Mouse (Mus musculus): ENCODE data around the gene 1700123O20Rik. TPM values are rescaled to one million over a fixed set of nuclear protein-coding genes. Genes with fewer than 3 reads are reported as not detected.

The 1700123O20Rik gene
- total RNA-seq, 1 experiment, result 26.7 TPM

GRCm38 (mm10) chr14:54698733-54699132 is 12.7 kb downstream of the 1700123O20Rik start, which contains the start of gene Gm29776:
Gm29776 (minus strand) TSS chr14:54698833.
- TF ChIP-seq MAFK (IDR thresholded peaks at IDR 0.05; ENCODE audit: insufficient read depth, low read depth, low read length) (no peak), HCFC1 (IDR thresholded peaks at IDR 0.05; ENCODE audit: borderline replicate concordance, insufficient read depth, low read length) (no peak), ZNF384 (IDR thresholded peaks at IDR 0.05; ENCODE audit: low read depth, low read length) (no peak), ZC3H11A (IDR thresholded peaks at IDR 0.05; ENCODE audit: borderline replicate concordance, low read depth, low read length) (no peak)
- no peak for DNase-seq (ENCODE audit: low read depth, low spot score)
- H3K4me3 ChIP-seq (ENCODE audit: insufficient read depth in 1 of 2, low read depth in 1 of 2, low read length in 2 of 2, poor library complexity in 1 of 2, severe bottlenecking in 1 of 2), result peak within 1 kb of the TSS in 1 of 2 experiments; percentile 5; a peak in 1 of 4 replicates
- in situ Hi-C loops (cut with MboI; ENCODE audit: low sequenced_read_pairs in 2 of 2, unreplicated experiment in 2 of 2), result no loop called here
- no peaks in the 10 kb centered on the region for H3K9me3 ChIP-seq (ENCODE audit: control insufficient read depth, insufficient read depth, low read depth, low read length)
- H3K36me3 ChIP-seq (ENCODE audit: control insufficient read depth, insufficient read depth, low read length, poor library complexity, severe bottlenecking), result peaks cover 3% of the 10 kb centered on the region; the same call in 1 of the 2 replicates
- no peak within 1 kb of the TSS for H3K27ac ChIP-seq (ENCODE audit: insufficient read depth, low read depth, low read length, poor library complexity, severe bottlenecking)
- no peaks in the 10 kb centered on the region for H3K4me1 ChIP-seq (ENCODE audit: control insufficient read depth in 2 of 2, insufficient read depth in 2 of 2, low read length in 2 of 2, poor library complexity in 1 of 2)
- H3K9ac ChIP-seq (ENCODE audit: insufficient read depth, low read depth, low read length, poor library complexity, severe bottlenecking), result no peak within 1 kb of the TSS

GRCm38 (mm10) chr14:54699586-54699985 is 13.6 kb downstream of the 1700123O20Rik start:
- no peak for DNase-seq (ENCODE audit: low read depth, low spot score)
- in situ Hi-C loops (cut with MboI; ENCODE audit: low sequenced_read_pairs in 2 of 2, unreplicated experiment in 2 of 2), result no loop called here
- Histone ChIP-seq H3K27ac (ENCODE audit: insufficient read depth, low read depth, low read length, poor library complexity, severe bottlenecking) (no peak overlapping the region), H3K9me3 (ENCODE audit: control insufficient read depth, insufficient read depth, low read depth, low read length) (no peaks in the 10 kb centered on the region), H3K36me3 (ENCODE audit: control insufficient read depth, insufficient read depth, low read length, poor library complexity, severe bottlenecking) (no peaks in the 10 kb centered on the region), H3K9ac (ENCODE audit: insufficient read depth, low read depth, low read length, poor library complexity, severe bottlenecking) (no peak overlapping the region), H3K4me1 (ENCODE audit: control insufficient read depth in 2 of 2, insufficient read depth in 2 of 2, low read length in 2 of 2, poor library complexity in 1 of 2) (no peaks in the 10 kb centered on the region), H3K4me3 (ENCODE audit: insufficient read depth in 1 of 2, low read depth in 1 of 2, low read length in 2 of 2, poor library complexity in 1 of 2, severe bottlenecking in 1 of 2) (no peak overlapping the region)
- no peak for TF ChIP-seq ZC3H11A (IDR thresholded peaks at IDR 0.05; ENCODE audit: borderline replicate concordance, low read depth, low read length)
- no peak for TF ChIP-seq ZNF384 (IDR thresholded peaks at IDR 0.05; ENCODE audit: low read depth, low read length)
- no peak for TF ChIP-seq HCFC1 (IDR thresholded peaks at IDR 0.05; ENCODE audit: borderline replicate concordance, insufficient read depth, low read length)
- no peak for TF ChIP-seq MAFK (IDR thresholded peaks at IDR 0.05; ENCODE audit: insufficient read depth, low read depth, low read length)
- TF ChIP-seq CHD2 (IDR thresholded peaks at IDR 0.05; ENCODE audit: low read depth, low read length), result no peak

GRCm38 (mm10) chr14:54701298-54701697 is 15.3 kb downstream of the 1700123O20Rik start:
- H3K9ac ChIP-seq (ENCODE audit: insufficient read depth, low read depth, low read length, poor library complexity, severe bottlenecking), result no peak overlapping the region
- H3K27ac ChIP-seq (ENCODE audit: insufficient read depth, low read depth, low read length, poor library complexity, severe bottlenecking), result no peak overlapping the region
- H3K36me3 ChIP-seq (ENCODE audit: control insufficient read depth, insufficient read depth, low read length, poor library complexity, severe bottlenecking), result no peaks in the 10 kb centered on the region
- TF ChIP-seq HCFC1 (IDR thresholded peaks at IDR 0.05; ENCODE audit: borderline replicate concordance, insufficient read depth, low read length) (no peak), MAFK (IDR thresholded peaks at IDR 0.05; ENCODE audit: insufficient read depth, low read depth, low read length) (no peak), ZC3H11A (IDR thresholded peaks at IDR 0.05; ENCODE audit: borderline replicate concordance, low read depth, low read length) (no peak; the same call in 1 of the 2 replicates), CHD2 (IDR thresholded peaks at IDR 0.05; ENCODE audit: low read depth, low read length) (no peak), ZNF384 (IDR thresholded peaks at IDR 0.05; ENCODE audit: low read depth, low read length) (no peak)
- no peak overlapping the region for H3K4me3 ChIP-seq (ENCODE audit: insufficient read depth in 1 of 2, low read depth in 1 of 2, low read length in 2 of 2, poor library complexity in 1 of 2, severe bottlenecking in 1 of 2)
- no peaks in the 10 kb centered on the region; a peak in 1 of 4 replicates for H3K4me1 ChIP-seq (ENCODE audit: control insufficient read depth in 2 of 2, insufficient read depth in 2 of 2, low read length in 2 of 2, poor library complexity in 1 of 2)
- DNase-seq (ENCODE audit: low read depth, low spot score), result peak; percentile 75
- in situ Hi-C loops (cut with MboI; ENCODE audit: low sequenced_read_pairs in 2 of 2, unreplicated experiment in 2 of 2), result no loop called here
- no peaks in the 10 kb centered on the region for H3K9me3 ChIP-seq (ENCODE audit: control insufficient read depth, insufficient read depth, low read depth, low read length)

GRCm38 (mm10) chr14:54703207-54703606 is 17.2 kb downstream of the 1700123O20Rik start:
- Histone ChIP-seq H3K9me3 (ENCODE audit: control insufficient read depth, insufficient read depth, low read depth, low read length) (no peaks in the 10 kb centered on the region), H3K4me1 (ENCODE audit: control insufficient read depth in 2 of 2, insufficient read depth in 2 of 2, low read length in 2 of 2, poor library complexity in 1 of 2) (peaks cover 0 to 5% of the 10 kb centered on the region in 2 experiments; a peak in 1 of 4 replicates), H3K9ac (ENCODE audit: insufficient read depth, low read depth, low read length, poor library complexity, severe bottlenecking) (no peak overlapping the region), H3K27ac (ENCODE audit: insufficient read depth, low read depth, low read length, poor library complexity, severe bottlenecking) (no peak overlapping the region), H3K4me3 (ENCODE audit: insufficient read depth in 1 of 2, low read depth in 1 of 2, low read length in 2 of 2, poor library complexity in 1 of 2, severe bottlenecking in 1 of 2) (no peak overlapping the region), H3K36me3 (ENCODE audit: control insufficient read depth, insufficient read depth, low read length, poor library complexity, severe bottlenecking) (no peaks in the 10 kb centered on the region)
- no peak for TF ChIP-seq ZNF384 (IDR thresholded peaks at IDR 0.05; ENCODE audit: low read depth, low read length)
- no peak for TF ChIP-seq ZC3H11A (IDR thresholded peaks at IDR 0.05; ENCODE audit: borderline replicate concordance, low read depth, low read length)
- no peak for TF ChIP-seq MAFK (IDR thresholded peaks at IDR 0.05; ENCODE audit: insufficient read depth, low read depth, low read length)
- no peak for TF ChIP-seq CHD2 (IDR thresholded peaks at IDR 0.05; ENCODE audit: low read depth, low read length)
- no peak for TF ChIP-seq HCFC1 (IDR thresholded peaks at IDR 0.05; ENCODE audit: borderline replicate concordance, insufficient read depth, low read length)
- DNase-seq (ENCODE audit: low read depth, low spot score), result no peak
- in situ Hi-C loops (cut with MboI; ENCODE audit: low sequenced_read_pairs in 2 of 2, unreplicated experiment in 2 of 2), result no loop called here
